Mouse (Mus musculus) spleen, adult 2 months (tissue): Measurements from ENCODE around the gene Dgcr2. TPM values are rescaled to one million over a fixed set of nuclear protein-coding genes. Genes with fewer than 3 reads are reported as not detected.
A peak's percentile ranks its signal among the peaks of the same experiment; 100 is the strongest.

Source experiments
- DNase-seq, 2 experiments: peaks; one replicate each; pipeline versions ENCODE4 v3.0.0 to v3.0.0-alpha.2; 2012 to 2021; ENCODE audit warnings: low spot score in 2 of 2, low read depth in 1 of 2
- H3K27ac ChIP-seq: fragments of 200-500 bp; 2 replicates; pipeline ENCODE4 v1.5.1; 2012; ENCODE audit warnings: low read length, inconsistent platforms; ENCODE audit not compliant: insufficient read depth
- H3K27me3 ChIP-seq: fragments of 200-500 bp; 2 replicates; pipeline ENCODE4 v1.6.1; 2012; ENCODE audit warnings: mild to moderate bottlenecking, moderate library complexity, low read length, inconsistent platforms; ENCODE audit not compliant: control insufficient read depth, insufficient read depth
- H3K36me3 ChIP-seq: fragments of 200-500 bp; 2 replicates; pipeline ENCODE4 v1.6.1; 2012; ENCODE audit warnings: mild to moderate bottlenecking, low read length, inconsistent platforms; ENCODE audit not compliant: control insufficient read depth, insufficient read depth
- H3K4me1 ChIP-seq: fragments of 200-500 bp; 2 replicates; pipeline ENCODE4 v1.6.1; 2011; ENCODE audit warnings: inconsistent platforms; ENCODE audit not compliant: control insufficient read depth, insufficient read depth, insufficient read length
- H3K4me3 ChIP-seq: fragments of 200-500 bp; 2 replicates; pipeline ENCODE4 v1.5.1; 2011; ENCODE audit warnings: mild to moderate bottlenecking, inconsistent platforms; ENCODE audit not compliant: insufficient read depth, insufficient read length; ENCODE audit errors: extremely low read depth
- CTCF ChIP-seq: fragments of 200-500 bp; IDR thresholded peaks from 2 replicates; pipeline ENCODE4 v1.5.1; 2011; ENCODE audit warnings: mild to moderate bottlenecking, inconsistent platforms; ENCODE audit not compliant: insufficient read depth, insufficient read length, insufficient replicate concordance; ENCODE audit errors: extremely low read depth
- POLR2A ChIP-seq: fragments of 200-500 bp; IDR thresholded peaks from 2 replicates; pipeline ENCODE4 v1.6.1; 2011; ENCODE audit warnings: low read depth, low read length, inconsistent platforms
- WGBS: fragments of 180-500 bp; shearing (Covaris S2); methylation state at CpG from one replicate; pipeline ENCODE4 v1.1.7; 2018; 5-methylcytosine and 5-hydroxymethylcytosine counted together
- polyA plus RNA-seq: library from polyadenylated mRNA; depleted of rRNA; stranded (reverse); fragments of >200 nt; gene quantifications from 2 replicates; pipeline ENCODE4 v1.2.3, GENCODE M21; 2012

The Dgcr2 gene
- polyA plus RNA-seq, 1 experiment: 57.7 TPM

- no peak overlapping the region for H3K4me3 ChIP-seq
- no peaks in the 10 kb centered on the region for H3K27me3 ChIP-seq
- H3K4me1 ChIP-seq: peaks cover 2% of the 10 kb centered on the region; the same call in 1 of the 2 replicates
- no peak overlapping the region for H3K27ac ChIP-seq
- H3K36me3 ChIP-seq: no peaks in the 10 kb centered on the region
- WGBS: 20% methylated on average over 3 of the region's 3 CpGs
- DNase-seq: no peak
- TF ChIP-seq CTCF: no peak
- TF ChIP-seq POLR2A: no peak
Observed at GRCm38 (mm10) chr16:17934445-17934910, 36.1 kb upstream of the Dgcr2 start.

GRCm38 (mm10) chr16:17933594-17934444 is 35.5 kb upstream of the Dgcr2 start:
- no peak for TF ChIP-seq CTCF
- no peak for TF ChIP-seq POLR2A
- H3K4me1 ChIP-seq: peaks cover 2% of the 10 kb centered on the region; the same call in 1 of the 2 replicates
- WGBS: 78% methylated on average over 9 of the region's 9 CpGs
- no peak overlapping the region for H3K4me3 ChIP-seq
- DNase-seq: no peak
- H3K27me3 ChIP-seq: no peaks in the 10 kb centered on the region
- no peak overlapping the region for H3K27ac ChIP-seq
- no peaks in the 10 kb centered on the region for H3K36me3 ChIP-seq

- H3K36me3 ChIP-seq: no peaks in the 10 kb centered on the region
- H3K4me1 ChIP-seq: peaks cover 2% of the 10 kb centered on the region
- H3K27me3 ChIP-seq: no peaks in the 10 kb centered on the region
- DNase-seq: no peak
- no peak overlapping the region for H3K4me3 ChIP-seq
- 90% methylated on average over 5 of the region's 5 CpGs for WGBS
- no peak overlapping the region for H3K27ac ChIP-seq
- TF ChIP-seq CTCF (no peak), POLR2A (no peak)
Observed at GRCm38 (mm10) chr16:17931906-17932460, 33.6 kb upstream of the Dgcr2 start.

GRCm38 (mm10) chr16:17929631-17930030 is 31.3 kb upstream of the Dgcr2 start:
- peaks cover 2% of the 10 kb centered on the region for H3K4me1 ChIP-seq
- no peak for DNase-seq
- H3K4me3 ChIP-seq: no peak overlapping the region
- 79% methylated on average over 2 of the region's 2 CpGs for WGBS
- H3K36me3 ChIP-seq: 0 out of 2 replicates have a peak, but pooled peaks cover 2% of the 10 kb centered on the region
- H3K27ac ChIP-seq: no peak overlapping the region
- no peaks in the 10 kb centered on the region for H3K27me3 ChIP-seq
- TF ChIP-seq POLR2A (no peak), CTCF (no peak)

GRCm38 (mm10) chr16:17929211-17929610 is 30.8 kb upstream of the Dgcr2 start:
- no peak for DNase-seq
- H3K27ac ChIP-seq: no peak overlapping the region
- H3K36me3 ChIP-seq: 0 out of 2 replicates have a peak, but pooled peaks cover 2% of the 10 kb centered on the region
- no peaks in the 10 kb centered on the region for H3K27me3 ChIP-seq
- no peaks in the 10 kb centered on the region; the same call in 1 of the 2 replicates for H3K4me1 ChIP-seq
- 25% methylated on average over 2 of the region's 2 CpGs for WGBS
- TF ChIP-seq CTCF (no peak), POLR2A (no peak)
- H3K4me3 ChIP-seq: no peak overlapping the region

GRCm38 (mm10) chr16:17928627-17929104 is 30.3 kb upstream of the Dgcr2 start:
- Histone ChIP-seq H3K4me3 (peak overlapping the region; percentile 81), H3K36me3 (0 out of 2 replicates have a peak, but pooled peaks cover 2% of the 10 kb centered on the region), H3K27me3 (no peaks in the 10 kb centered on the region), H3K4me1 (no peaks in the 10 kb centered on the region; the same call in 1 of the 2 replicates), H3K27ac (peak overlapping the region; percentile 84)
- WGBS: under 1% methylated on average over 9 of the region's 9 CpGs
- TF ChIP-seq CTCF: peak; percentile 51; the same call in 1 of the 2 replicates
- TF ChIP-seq POLR2A: no peak
- peak; percentile 73 to 84 for DNase-seq
